Mouse (Mus musculus): Measurements from ENCODE around the gene Tmem151b.

The Tmem151b gene

GRCm38 (mm10) chr17:45584096-45584896 is 34.8 kb upstream of the Tmem151b start:
- peak; percentile 83 for DNase-seq (ENCODE audit: low read depth, low spot score)

GRCm38 (mm10) chr17:45582715-45583355 is 33.4 kb upstream of the Tmem151b start:
- no peak for DNase-seq (ENCODE audit: low read depth, low spot score)

- DNase-seq (ENCODE audit: low read depth, low spot score) = no peak
Measured at GRCm38 (mm10) chr17:45582188-45582587, 32.7 kb upstream of the Tmem151b start.

- DNase-seq (ENCODE audit: low read depth, low spot score) = peak; percentile 74
Measured at GRCm38 (mm10) chr17:45581567-45581983, 32.1 kb upstream of the Tmem151b start.

- DNase-seq (ENCODE audit: low read depth, low spot score) = no peak
Measured at GRCm38 (mm10) chr17:45580958-45581477, 31.5 kb upstream of the Tmem151b start.

GRCm38 (mm10) chr17:45579554-45579953 is 30.1 kb upstream of the Tmem151b start:
- DNase-seq (ENCODE audit: low read depth, low spot score) = no peak

GRCm38 (mm10) chr17:45578843-45579242 is 29.4 kb upstream of the Tmem151b start:
- no peak for DNase-seq (ENCODE audit: low read depth, low spot score)

GRCm38 (mm10) chr17:45578242-45578641 is 28.8 kb upstream of the Tmem151b start:
- DNase-seq (ENCODE audit: low read depth, low spot score) = no peak

GRCm38 (mm10) chr17:45575123-45575897 is 25.8 kb upstream of the Tmem151b start:
- no peak for DNase-seq (ENCODE audit: low read depth, low spot score)

- peak; percentile 78 for DNase-seq (ENCODE audit: low read depth, low spot score)
Measured at GRCm38 (mm10) chr17:45574129-45574761, 24.8 kb upstream of the Tmem151b start.

- peak; percentile 96 for DNase-seq (ENCODE audit: low read depth, low spot score)
Measured at GRCm38 (mm10) chr17:45573780-45574123, 24.3 kb upstream of the Tmem151b start.

- DNase-seq (ENCODE audit: low read depth, low spot score) = peak; percentile 97
Measured at GRCm38 (mm10) chr17:45573087-45573779, 23.8 kb upstream of the Tmem151b start, which contains the start of gene Hsp90ab1. TSS of gene Hsp90ab1 (minus strand) at chr17:45573271.

GRCm38 (mm10) chr17:45572103-45573086 is 22.9 kb upstream of the Tmem151b start:
- peak; percentile 74 for DNase-seq (ENCODE audit: low read depth, low spot score)

- no peak for DNase-seq (ENCODE audit: low read depth, low spot score)
Measured at GRCm38 (mm10) chr17:45569999-45570398, 20.5 kb upstream of the Tmem151b start.

- DNase-seq (ENCODE audit: low read depth, low spot score) = no peak
Measured at GRCm38 (mm10) chr17:45568990-45569389, 19.5 kb upstream of the Tmem151b start.

GRCm38 (mm10) chr17:45567162-45567601 is 17.7 kb upstream of the Tmem151b start:
- DNase-seq (ENCODE audit: low read depth, low spot score) = no peak

GRCm38 (mm10) chr17:45566360-45567161 is 17.1 kb upstream of the Tmem151b start:
- no peak for DNase-seq (ENCODE audit: low read depth, low spot score)

- no peak for DNase-seq (ENCODE audit: low read depth, low spot score)
Measured at GRCm38 (mm10) chr17:45566031-45566359, 16.5 kb upstream of the Tmem151b start.

- DNase-seq (ENCODE audit: low read depth, low spot score) = no peak
Measured at GRCm38 (mm10) chr17:45565103-45565502, 15.6 kb upstream of the Tmem151b start.

Data from skeletal muscle tissue, adult 2 months (tissue).